Mouse (Mus musculus) spleen, adult 12 weeks (tissue): ENCODE measurements around the gene Nphp3.

Source experiments
- DNase-seq: peaks from one replicate; pipeline ENCODE4 v3.0.0; 2022; ENCODE audit warnings: low spot score

The Nphp3 gene

DNA sequence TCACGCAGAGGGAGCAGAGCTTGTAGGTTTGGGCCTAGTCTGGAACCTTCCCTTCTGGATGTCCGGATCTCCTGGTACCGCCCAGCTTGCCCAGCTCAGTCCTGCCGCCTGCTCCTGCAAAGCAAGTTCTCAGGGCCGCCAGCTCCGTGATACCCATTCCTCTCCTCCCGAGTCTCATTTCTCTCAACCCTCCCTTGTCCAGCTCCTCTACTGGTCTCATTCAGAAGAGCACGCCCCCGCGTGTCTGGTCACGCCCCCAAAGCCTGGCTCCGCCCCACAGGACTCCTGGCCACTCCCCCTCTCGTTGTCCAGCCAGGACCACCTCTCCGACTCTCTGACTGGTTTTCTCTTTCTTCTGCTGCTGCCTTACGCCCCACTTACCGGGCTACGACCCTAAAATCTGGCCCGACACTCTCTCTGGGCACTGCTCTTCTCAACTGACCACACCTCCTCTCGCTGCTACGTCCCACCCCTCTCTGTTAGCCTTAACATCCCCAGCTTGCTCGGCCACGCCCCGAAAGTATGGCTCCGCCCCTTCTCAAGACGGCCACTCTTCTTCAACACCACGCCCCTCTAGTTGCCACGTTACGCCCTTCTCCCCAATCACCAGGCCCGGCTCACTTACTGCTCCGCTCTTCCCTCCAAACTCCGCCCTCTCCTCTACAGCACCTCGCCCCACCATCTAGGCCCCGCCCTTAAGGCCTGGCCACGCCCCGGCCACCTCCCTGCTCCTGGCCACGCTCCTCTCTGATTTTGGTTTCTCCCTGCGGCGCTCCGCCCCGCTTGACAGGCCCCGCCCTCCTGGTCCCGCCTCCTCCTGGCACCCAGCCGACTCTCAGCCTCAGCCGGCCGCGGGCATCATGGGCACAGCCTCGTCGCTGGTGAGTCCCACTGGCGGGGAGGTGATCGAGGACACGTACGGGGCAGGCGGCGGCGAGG is at the start of gene Nphp3:
Gene Nphp3, plus strand, starts transcription at position 624 of the 939 bp plus-strand sequence.
- peak; percentile 91 for DNase-seq

DNA sequence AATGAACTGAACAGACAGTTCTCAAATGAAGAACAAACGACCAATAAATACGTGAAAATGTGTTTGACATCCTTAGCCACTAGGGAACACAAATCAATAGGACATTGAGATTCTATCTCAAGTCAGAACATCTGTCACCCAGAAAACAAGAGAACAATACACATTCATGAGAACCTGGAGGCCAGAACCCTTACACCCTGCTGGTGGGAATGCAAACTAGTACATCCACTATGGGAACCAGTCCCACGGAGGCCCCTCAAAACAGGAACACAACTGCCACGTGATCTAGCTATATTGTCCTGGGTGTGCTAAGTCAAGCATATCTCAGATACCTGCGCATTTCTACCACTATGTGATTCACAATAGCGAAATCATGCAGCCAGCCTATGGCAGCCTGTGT is 43.6 kb upstream of the Nphp3 start:
- no peak for DNase-seq

DNA sequence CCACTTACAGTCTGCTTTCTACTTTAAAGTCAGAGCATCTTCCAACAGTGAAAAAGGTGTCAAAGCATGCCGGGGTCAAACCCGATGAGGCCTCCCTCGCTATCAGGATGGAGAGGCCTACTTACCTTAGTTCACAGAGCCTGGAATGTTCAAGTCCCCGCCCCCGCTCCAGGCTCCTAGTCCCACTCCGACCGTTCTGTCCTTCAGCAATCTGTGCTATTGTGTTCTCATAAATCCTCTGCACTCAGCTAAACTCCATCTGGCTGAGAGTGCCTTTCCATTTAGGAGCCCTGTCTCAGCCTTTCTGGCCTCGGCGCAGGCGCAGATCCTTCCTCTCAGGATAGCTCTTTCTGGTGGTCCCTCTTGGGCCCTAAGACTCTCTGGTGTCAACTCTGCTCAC is 42.4 kb upstream of the Nphp3 start:
- DNase-seq = no peak

DNA sequence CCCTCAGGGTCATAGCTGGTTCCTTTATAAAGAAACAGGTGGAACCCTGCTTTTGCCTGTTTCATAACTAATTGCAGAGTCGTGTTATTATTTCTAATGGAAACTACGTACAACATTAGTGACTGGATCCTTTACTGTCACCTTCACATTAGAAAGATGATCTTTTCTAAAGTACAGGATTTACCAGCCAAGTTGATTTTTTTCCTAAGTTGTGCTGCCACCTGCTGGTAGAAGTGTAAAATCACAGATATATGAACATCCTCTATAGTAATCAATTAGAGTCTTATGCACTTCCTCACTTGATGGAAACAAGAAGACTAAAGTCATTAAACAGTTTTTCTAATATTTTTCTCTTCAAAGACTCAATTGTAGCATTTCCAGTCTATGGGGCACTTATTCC is 5.8 kb upstream of the Nphp3 start:
- no peak for DNase-seq

DNA sequence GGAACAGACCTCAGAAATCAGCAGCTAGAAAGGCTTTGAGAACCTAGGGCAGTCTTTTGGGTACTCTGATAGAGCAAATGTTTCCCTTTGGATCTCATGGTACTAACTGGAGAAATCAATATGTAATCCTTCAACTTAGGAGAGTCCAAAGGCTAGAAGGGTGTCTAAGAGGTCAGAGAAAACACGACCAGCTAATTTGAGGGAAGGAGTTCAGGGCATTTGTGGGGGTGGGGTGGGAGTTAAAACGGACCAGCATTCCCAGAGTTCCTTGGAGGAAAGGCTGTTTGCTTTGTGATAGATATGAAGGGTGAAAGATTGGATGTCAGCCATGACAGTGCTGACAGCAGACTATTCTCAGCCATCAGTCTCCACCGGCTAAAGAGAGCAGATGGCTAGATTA is 1.7 kb upstream of the Nphp3 start:
- no peak for DNase-seq

DNA sequence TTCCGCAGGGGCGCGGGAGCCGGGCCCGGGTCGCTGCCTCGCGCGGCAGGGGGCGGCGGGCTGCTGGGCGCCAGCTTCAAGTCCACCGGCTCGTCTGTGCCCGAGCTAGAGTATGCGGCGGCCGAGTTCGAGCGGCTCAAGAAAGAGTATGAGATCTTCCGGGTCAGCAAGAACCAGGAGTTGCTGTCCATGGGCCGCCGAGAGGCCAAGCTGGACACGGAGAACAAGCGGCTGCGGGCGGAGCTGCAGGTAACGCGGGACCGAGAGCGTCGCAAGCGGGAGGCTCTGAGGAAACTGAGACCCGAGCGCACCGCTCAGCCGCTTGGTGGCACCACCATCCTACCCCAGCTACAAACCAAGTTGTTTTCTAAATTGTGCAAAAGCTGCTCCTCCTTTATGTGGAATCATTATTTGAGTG is 578 bp downstream of the Nphp3 start:
- no peak for DNase-seq

DNA sequence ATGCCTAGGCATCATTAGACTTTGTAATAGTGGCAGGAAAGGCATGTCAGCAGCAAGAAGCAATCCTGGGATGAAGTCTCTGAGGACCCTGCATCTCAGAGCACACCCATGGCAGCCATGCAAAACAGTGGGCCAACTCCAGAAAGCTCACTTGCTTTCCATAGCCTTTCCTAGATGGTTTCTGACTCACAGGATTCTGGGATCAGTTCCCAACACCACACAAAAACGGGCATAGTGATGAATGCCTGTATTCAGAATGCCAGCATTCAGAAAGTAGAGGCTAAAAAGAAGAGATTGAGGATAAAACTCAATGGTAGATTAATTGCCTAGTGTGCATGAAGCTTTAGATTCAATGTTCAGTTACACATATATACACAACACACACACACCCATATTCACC is 12.2 kb downstream of the Nphp3 start:
- DNase-seq = no peak

DNA sequence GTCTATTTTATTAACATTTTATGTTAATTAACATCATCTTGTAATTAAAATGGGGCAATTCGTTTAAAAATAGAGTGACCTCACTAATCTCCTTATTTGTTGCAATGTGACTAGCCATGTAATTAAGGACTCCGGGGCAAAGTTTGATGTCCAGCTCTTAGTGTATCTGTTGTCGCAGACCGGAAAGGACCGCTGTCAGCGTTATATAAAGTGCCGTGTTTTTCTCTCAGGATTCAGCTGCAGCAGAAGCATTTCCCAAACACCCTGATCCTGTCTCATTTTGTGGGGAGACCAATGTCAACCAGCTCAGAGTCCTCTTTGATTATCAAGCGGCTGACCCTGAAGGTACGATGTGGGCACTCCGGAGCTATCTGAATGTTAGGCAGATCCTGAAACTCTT is 18.7 kb downstream of the Nphp3 start:
- no peak for DNase-seq

DNA sequence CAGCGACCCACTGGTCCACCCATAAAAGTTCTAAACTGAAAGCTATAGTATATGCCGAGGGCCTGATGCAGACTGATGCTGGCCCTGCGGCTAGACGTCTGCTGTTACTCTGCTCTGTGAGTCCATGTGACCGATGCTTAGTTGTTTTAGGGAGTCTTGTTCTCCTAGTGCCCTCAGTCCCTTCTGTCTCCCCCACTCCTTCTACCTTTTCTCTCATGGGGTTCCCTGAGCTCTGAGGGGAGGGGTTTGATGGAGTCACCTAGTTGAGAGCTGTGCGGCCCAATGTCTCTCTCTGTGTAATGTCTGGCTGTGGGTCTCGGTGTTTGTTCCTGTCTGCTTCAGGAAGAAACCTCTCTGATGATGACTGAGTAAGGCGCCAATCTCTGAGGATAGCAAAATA is 24.8 kb downstream of the Nphp3 start:
- DNase-seq = no peak

DNA sequence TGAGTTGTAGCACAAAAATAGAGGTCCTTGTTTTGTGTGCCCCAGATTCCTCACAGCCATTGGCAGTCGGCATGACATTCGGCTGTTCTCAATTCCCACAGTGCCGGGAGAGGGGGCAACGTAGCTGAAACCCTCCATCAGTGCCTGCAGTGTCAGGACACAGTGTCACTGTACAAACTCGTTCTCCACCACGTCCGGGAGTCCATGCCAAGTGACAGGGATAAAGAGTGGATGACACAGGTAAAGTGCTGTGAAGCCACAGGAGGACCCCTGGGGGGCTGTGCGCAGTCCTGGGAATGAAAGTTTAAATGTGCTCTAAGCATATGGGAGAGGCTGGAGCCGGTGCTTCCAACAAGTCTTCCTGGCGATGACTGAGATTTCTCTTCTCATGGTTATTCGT is 27.5 kb downstream of the Nphp3 start:
- no peak for DNase-seq

DNA sequence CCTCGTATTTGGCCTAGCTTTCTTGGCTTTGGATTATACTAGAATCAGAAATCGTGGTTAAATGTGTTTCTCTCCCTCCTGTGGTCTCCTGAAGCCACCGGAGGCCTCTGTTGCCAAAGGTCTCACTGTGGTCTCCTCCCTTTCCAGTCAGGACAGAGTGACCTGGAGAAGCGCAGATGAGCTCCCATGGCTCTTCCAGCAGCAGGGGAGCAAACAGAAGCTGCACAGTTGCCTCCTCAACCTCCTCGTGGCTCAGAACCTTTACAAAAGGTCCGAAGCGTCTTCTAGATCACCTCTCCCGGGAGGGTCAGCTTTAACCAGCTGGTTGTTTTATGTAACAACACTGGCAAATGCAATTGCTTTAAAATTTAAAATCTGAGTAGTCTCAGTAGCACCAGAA is 31.9 kb downstream of the Nphp3 start:
- DNase-seq = no peak

DNA sequence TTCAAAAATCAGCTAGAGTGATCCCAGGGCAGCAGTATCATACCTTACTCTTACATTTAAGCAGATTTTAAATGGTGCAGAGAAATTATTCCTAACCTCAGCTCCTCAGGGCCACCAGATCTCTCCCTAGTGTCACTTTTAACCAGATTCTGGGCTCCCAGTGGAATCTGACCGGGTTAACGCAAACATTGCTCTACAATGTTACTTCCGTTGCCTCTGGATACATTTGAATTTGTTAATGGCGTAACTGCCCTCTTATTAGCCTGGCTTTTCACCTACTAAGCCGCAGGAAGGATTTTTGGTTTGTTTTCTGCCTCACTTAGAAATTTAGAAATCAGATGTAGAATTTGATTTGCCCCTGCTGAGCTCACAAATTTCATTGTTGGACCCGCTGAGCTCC is 32.4 kb downstream of the Nphp3 start:
- DNase-seq = no peak

DNA sequence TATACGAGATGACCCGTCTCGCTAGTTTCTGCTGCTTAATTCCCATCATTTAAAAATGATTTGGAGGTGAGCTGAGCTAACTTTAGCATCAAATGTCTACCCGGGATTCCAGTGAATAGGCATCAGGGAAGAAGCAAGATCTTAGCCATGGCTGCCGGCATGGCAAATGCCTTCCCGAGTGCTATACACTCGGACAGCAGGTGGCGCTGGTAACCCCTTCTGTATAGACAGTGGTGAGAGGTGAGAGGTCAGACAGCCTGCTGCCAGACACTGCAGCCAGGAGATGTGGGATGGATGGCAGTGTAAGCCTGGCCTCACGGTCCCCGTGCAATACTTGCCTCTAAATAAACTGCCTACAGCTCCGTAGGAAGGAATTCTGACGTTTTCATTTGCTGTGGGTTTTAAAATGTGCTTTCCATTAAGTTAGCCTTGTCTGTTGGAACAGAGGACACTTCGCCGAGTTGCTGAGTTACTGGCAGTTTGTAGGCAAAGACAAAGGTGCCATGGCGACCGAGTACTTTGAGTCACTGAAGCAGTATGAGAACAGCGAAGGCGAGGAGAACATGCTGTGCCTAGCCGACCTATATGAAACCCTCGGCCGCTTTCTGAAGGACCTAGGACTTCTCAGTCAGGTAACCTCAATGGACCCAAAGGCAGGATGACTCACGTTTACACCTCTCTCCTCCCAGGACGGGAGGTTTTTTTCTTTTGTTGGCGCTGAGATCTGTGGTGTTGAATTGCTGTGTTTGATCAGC is 33.1 kb downstream of the Nphp3 start:
- DNase-seq = peak; percentile 39

DNA sequence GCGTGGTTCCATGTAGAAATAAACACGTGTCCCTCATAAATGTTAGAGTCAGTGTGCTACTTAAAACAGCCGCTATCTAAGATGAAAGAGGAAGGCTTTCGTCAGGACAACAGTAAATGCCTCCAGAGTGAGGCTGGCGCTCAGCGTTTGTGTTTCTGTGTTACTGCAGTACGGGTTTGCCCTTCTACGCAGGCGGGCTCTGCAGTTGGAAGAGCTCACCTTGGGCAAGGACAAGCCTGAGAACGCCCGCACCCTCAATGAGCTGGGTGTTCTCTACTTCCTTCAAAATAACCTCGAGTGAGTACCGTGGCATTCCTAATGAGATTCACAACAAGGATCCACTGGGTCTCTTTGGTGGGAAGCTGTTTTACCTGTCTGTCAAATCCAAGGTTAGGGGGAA is 35.9 kb downstream of the Nphp3 start:
- DNase-seq = no peak

DNA sequence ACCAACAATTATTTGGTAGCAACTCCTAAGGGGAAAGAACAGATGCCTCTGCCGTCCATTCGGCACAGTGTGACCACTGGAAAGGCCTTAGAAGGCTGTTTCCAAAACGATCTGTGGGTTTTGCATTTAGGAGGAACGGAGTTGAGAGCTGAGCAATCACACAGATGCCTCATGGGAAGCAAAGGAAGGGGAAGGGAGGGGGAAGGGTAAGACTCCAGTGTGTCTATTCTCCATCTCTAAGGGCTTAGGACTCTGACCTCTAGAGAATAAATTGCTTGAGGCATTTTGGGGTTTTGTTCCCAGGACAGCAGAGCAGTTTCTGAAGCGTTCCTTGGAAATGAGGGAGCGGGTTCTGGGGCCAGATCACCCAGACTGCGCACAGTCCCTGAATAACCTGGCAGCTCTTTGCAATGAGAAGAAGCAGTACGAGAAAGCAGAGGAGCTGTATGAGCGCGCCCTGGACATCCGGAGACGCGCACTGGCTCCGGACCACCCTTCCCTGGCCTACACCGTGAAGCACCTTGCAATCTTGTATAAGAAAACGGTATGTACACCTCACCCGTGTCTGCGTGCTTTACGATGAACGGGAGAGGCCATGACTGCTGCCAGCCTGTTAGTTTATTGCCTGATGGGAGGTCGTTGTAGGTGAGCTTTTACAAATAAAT is 36.8 kb downstream of the Nphp3 start:
- DNase-seq = no peak

DNA sequence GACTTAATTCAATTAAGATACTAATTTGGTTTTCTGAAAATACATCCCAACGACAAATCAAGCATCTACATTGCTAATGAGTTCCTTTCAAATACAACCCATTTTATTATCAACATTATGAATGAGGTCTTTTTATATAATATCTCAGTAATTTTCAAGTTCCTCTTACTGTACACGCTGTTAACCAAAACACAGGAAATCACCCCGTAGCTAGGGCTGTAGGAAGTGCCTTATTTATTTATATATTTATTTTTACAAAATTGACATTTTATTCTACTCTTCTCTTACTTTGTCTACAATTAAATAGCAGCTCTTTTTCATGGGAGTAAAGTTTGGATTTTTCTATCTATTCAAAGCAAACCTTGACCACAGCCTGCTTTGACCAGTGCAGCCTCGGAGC is 37.4 kb downstream of the Nphp3 start:
- no peak for DNase-seq

DNA sequence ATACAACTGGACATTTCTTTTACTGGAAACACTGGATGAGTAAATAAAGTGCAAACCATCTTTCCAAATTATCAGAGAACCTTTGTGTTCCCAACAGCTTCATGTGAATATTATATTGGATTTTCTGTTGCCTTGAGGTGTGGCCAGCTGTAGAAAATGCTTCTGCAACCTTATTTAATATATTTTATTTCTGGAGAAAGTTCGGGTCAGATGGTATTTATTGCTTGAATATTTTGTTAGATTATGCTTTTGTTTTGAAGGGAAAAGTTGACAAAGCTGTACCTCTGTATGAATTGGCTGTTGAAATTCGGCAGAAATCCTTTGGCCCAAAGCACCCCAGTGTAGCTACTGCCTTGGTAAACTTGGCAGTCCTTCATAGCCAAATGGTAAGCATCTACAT is 38.0 kb downstream of the Nphp3 start, which contains the start of gene Gm28305:
Gene Gm28305, plus strand, starts transcription at position 301 of the 400 bp plus-strand sequence.
- DNase-seq = no peak

DNA sequence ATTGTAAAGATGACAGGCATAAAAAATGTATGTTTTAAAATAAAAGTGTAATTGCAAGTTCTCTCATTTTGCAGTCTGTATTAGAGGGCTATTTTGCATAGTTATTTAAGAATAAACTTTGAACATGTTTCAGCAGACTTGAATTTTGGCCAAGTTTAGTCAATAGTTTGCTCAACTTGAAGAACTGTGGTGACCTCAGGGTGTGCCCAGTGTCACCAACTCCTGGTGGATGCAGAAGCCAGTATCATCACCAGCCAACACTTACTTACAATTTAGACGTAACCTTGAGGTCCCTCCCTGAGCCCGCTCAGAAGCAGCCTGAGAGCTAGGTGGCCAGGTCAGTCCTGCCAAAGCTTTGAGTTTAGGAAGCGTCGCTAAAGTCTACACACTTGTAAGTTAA is 41.3 kb downstream of the Nphp3 start:
- no peak for DNase-seq

DNA sequence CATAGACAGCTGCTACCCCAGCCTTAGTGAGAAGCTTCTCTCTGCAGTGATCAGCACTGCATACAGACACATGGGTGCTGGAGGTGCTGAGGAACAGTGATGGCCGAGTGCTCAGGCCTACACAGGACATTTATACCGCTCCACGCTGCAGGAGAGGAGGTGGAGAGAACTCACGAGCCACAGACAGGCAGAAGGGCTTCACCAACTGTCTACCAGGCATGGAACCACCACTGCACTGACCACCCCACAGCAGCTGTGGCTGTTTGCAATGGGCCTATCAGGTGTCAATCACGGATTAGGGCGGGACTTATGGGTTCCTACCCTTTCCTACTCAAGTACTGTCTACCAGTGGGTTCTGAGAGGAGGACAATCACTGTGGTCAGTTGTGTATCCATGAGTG is 48.7 kb downstream of the Nphp3 start:
- no peak for DNase-seq

DNA sequence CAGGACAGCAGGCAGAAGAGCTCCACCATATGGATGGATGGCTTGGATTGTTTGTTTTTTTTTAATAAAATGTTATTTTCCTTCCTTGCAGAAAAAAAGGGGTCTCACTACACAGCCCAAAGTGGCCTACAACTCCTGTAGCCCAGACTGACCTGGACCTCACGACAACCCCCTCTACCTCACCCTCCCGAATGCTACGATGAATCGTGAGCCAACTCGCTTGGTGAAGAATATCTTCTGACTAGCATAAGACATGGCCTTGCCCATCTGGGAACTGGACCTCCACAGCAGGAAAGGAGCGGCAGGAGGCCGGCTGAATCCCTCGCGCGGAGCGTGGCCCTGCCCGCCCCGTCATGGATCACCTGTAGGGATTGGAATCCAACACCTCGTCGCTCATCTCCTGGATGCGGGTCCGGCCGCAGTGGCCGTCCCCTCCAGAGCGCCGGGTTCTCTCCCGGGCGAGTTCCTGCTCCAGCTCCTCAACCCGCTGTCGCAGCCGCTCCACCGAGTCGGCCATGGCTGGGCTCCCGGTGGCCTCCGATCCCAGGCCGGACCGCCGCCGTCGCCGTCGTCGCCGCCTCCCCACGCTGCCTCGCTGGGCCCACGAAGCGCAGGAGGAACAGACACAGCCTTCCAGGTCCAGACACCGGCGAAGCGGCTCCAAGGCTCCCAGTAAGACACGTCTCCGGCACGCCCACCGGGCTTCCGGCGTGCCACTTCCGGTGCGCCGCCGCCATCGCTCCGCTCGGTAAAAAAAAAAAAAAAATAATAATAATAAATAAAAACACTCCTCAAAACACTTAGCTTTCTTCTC is 60.3 kb downstream of the Nphp3 start, which contains the start of gene Uba5:
Gene Uba5, minus strand, starts transcription at position 705 of the 814 bp plus-strand sequence.
- peak; percentile 59 for DNase-seq

DNA sequence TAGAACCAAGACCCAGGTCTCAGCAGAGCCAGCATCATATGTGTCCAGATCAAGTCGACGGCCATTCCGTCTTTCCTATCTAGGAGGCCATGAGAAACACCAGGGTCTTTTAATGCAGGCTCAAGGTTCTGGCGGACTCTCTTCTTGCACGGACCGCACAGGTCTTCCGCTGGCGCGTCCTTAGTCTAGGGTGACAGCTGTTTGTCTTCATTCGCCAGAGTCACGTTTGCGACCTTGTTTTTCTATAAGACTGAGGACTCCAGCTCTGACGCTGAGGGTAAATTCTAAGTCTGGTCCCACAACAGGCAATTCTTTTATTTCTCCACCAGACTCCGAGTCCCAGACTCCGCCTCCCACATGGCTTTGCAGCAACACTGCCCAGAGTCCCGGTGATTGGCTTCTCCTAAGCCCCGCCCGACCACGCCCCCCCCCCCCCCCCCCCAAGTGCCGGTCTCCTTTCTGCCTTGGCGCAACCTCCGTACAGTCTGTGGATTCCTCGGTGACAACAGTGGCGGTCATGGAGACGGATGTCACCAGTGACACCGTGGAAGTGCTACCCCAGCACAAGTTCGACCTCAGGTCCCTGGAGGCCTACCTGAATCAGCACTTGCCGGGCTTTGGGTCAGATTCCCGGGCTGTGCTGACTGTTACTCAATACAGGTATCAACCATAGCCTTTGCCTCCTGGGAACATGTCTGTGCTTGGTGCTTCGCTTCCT is 61.1 kb downstream of the Nphp3 start, which contains the start of gene Acad11:
Gene Acad11, plus strand, starts transcription at position 134 of the 718 bp plus-strand sequence.
- peak; percentile 80 for DNase-seq
